Mouse (Mus musculus) cerebellum, postnatal 36 days (tissue): ENCODE data around the gene Myf5.

Experiments used
- DNase-seq, 2 experiments: peaks; one replicate each; pipeline ENCODE4 v3.0.0; 2021 to 2022; ENCODE audit warnings: mixed read lengths in 2 of 2

The Myf5 gene

DNA sequence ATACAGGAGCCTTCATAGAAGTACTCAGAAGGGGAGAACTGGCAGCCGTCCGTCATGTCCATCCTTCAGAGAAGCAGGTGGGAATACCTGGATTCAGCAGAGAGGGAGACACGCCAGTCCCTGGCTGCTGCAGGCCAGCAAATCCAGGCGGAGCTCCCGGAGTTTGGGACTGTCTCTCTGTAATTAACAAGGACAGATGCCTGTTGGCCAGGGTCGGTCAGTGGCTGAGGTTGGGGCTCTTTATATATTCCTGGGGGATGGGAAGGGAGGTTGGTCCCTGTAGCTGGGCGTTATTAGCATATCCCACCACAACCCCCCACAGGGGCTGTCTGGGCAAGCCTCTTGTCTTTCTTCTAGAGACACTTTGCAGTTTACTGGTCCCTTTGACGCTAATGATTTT lies at the start of gene Myf5:
TSS of gene Myf5 (minus strand) at position 265 of the 400 bp plus-strand sequence.
- no peak for DNase-seq

DNA sequence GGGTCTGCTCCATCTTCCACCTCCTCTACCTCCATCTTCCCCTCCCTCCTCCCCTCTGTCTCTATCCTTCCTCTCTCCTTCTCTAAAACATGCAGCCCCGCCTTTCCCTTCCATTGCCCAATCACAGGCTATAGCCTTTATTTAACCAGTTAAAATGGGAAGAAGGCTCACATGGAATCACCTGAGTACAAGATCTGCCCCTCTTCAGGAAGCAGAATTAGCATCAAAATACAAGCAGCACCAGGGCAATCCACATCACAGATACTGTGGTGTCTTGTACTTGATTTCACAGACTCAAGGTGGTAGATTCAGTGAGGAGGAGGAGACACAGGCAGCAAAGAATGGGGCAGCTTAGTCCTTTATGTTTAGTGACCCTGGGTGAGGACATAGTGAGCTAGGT lies 42.8 kb upstream of the Myf5 start:
- no peak for DNase-seq

DNA sequence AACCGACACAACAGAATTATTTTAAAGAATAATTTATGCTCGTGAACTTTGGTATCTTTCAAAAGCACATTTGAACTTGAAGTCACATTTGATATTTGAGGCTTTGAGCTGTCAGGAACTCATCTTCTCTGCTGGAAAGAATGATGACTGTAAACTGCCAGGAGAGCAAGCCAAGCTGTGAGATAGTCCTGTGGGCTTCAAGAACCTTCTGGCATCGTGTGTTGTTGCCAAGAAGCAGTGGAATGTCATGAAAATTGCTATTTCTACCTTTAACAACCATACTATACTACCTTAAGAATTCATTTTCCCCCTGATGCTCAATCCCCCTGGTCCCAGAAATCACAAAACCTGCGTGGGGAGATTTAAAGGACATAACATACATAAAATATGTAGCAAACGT lies 33.3 kb upstream of the Myf5 start:
- peak; percentile 2 to 17 for DNase-seq

DNA sequence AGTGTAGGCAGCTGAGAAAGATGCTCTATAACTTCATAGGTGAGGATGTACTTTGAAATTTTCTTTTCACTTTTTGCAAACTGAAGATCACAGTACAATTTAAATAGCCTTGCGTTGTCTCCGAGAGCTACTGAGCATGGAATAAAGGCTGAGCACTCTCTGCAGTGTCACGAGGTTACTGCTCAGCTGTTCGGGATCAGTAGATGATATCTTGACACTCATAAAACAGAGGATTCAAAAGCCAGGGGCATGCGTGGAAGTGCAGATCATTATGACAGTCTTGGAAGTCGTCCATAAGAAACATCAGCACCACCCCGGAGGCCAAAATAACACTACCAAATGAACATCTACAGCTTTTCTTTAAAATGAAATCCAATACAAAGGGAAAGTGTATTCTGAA lies 30.7 kb upstream of the Myf5 start:
- DNase-seq = no peak

DNA sequence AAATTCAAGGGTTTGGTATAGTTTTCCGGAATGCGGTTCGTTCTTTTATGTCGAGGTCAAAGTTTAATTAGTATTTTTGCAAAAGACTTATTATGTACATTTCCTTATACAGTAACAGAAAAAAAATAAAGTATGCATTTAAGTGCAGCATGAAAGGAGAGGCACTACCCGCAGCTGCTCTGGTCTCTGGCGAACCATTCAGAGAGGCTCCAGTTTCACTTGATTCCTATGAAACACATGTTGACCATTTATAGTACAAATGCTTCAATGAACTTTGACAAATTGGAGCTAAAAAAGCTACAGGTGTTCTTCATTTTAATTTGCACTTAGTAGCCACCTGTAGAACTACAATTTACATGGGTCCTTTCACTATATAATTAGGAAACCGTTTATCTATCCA lies 28.8 kb upstream of the Myf5 start:
- DNase-seq = no peak

DNA sequence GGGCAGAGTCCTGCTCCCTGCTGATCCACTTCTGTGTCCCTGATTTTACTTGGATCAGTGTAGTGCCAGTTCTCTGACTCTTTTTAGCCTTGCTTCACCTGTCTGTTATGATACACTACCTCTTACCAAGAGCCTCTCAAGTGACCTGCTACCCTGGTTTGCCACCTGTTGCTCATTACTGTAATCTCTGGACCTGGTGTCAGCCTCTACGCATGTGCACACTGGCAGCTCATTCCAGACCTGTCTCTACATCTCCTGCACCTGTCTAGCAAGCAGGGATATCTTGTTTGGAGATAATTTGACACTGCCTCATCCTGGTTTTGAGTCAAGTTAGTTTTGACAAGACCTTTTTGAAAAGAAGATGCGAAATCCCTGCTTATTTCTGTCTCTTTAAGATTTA lies 20.5 kb upstream of the Myf5 start:
- DNase-seq = no peak

DNA sequence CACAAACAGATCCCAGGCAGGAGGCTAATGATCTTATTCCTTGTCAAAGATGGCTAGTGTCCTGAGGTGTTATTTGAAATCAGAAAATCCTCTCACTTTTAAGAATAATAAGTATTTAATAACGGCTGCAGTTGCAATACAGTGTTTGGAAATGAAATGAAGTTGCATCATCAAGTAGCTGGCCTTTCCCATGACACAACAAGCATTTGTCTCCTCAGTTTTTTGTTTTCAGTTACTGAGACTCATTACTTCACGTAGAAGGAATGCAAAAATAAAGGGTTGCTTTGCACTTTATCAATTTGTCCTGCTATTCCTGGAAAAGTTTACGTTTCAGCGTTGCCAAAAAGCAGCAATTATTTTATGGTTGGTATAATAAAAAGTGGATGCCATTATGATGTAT lies 17.5 kb upstream of the Myf5 start:
- DNase-seq = no peak

DNA sequence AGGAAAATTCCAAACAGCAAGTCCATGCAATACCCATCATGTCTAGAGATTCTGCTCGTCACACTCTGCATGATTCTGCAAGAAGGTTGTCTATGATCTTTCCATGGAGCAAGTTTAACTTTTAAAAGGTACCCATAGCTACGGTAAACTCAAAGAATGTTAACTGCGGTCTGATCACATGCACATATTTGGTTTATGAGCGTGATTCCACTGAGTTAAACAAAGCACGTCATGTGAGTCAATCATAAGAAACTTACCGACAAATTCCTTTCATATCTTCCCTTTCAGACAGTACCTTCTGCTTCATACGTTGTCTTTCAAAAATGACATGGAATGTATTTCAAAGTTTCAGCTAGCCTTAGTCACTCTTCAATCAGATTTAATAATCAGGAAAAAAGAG lies 16.3 kb upstream of the Myf5 start:
- no peak for DNase-seq

DNA sequence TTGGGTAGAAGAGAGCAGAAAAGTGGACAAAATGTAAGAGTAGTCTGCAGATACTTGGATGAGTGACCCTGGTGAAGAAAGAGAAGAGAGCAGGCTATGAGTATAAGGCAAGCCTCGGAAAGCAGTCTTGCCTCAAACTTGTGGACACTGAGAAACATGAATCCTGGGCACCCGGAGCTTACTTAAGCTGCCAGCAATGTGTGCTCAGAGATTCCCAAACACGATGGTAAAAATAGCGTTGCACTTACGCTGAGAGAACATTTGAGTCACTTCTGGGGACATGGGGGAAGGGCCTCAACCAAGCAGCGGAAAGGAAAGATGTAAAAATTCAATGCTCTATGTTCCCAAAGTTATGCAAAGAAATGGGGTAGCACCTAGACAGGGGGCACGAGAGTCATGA lies 13.7 kb upstream of the Myf5 start:
- DNase-seq = no peak

DNA sequence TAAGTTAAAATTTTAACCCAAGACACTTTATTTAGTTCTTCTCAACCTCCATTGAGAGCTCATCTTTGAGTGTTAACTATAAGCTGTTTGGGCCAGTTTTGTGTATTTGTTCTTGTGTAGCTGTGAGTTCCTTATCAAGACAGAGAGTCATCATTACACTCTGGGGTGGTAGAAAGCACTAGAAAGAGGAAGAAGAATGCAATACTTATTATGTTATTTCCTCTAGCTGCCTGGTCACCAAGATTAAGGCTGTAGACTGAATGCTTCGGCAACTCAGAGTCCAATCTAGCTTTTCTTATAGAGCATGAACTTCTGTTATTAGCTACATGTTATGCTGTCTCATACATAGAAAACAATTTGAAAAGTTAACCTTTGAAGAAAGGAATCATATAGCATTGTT lies 10.5 kb upstream of the Myf5 start:
- no peak for DNase-seq

DNA sequence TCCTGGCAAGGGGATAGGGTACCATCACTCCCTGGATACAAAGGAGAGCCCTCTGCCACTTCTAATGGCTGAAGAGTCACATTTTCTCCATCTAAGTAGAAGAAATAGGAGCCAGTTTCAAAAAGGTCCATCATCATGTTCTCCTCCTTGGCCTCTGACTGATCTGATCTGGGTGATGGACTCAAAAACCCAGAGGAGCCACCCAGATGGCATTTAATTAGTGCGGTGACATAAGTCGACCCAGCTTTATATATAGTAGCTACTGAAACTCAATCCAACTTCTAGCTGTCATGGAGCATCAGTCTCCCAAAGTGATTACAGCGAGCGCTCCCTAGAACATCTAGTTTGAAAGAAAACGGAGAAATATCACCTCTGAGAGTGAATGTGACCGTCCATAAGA lies 8.6 kb upstream of the Myf5 start, which contains the start of gene Myf6:
TSS of gene Myf6 (minus strand) at position 170 of the 400 bp plus-strand sequence.
- no peak for DNase-seq

DNA sequence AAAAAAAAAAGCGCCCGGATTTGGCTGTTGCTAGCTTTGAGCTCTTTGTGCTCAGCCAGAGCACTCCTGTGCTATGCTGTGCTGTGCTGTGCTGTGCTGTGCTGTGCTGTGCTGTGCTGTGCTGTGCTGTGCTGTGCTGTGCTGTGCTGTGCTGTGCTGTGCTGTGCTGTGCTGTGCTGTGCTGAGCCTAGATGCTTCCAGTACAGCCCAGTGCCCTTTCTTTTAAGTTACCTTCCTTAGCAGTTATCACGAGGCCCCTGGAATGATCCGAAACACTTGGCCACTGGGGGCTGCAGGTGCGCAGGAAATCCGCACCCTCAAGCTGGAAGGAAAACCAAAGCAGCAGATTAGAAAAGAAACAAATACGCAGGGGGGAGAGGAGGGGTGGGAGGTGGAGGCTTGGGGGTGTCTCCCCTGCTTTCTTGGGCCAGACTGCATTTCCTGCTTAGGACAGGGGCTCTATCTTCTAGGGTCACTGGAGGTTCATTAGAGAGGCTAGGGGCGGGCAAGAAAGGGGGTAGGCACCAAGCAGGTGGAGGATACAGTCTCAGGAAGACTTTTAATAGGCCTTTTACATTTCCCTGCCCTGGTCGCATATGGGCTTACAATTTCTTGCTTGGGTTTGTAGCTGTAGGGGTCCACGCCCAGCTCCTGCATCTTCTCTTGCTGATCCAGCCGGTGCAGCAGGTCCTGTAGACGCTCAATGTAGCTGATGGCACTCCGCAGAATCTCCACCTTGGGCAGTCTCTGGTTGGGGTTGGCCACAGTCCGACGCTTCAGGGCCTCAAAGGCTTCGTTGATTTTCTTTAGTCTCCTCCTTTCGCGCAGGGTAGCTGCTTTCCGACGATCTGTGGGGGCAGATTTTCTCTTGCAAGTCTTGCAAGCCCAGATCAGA lies 7.9 kb upstream of the Myf5 start:
- no peak for DNase-seq

DNA sequence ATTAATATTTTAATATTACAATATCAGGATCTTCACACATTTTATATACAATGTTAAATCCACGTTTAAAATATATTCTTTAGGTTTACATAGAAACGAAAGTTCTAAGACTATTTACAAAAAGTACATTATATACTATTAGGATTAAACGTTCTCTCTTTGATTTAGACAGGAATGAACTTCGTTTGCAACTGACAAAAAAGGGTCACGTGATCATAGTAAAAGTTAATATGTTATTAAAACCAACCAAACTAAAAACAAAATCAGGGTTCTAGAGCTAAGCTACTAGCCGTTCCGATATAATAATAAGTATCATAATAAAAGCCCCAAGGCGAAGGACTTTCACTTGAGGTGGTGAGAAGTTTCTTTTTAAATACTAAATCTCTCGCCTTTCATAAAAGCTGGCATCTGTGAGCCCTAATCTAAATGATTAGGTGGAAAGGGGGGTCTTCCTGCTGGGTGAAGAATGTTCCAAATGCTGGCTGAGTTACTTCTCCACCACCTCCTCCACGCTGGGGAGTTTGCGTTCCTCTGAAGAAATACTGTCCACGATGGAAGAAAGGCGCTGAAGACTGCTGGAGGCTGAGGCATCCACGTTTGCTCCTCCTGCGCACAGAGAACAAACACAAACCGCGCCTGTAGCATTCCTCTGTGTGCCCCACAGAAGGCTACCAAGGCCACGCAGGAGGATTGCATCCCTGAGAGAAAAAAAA lies 7.1 kb upstream of the Myf5 start:
- DNase-seq = no peak

DNA sequence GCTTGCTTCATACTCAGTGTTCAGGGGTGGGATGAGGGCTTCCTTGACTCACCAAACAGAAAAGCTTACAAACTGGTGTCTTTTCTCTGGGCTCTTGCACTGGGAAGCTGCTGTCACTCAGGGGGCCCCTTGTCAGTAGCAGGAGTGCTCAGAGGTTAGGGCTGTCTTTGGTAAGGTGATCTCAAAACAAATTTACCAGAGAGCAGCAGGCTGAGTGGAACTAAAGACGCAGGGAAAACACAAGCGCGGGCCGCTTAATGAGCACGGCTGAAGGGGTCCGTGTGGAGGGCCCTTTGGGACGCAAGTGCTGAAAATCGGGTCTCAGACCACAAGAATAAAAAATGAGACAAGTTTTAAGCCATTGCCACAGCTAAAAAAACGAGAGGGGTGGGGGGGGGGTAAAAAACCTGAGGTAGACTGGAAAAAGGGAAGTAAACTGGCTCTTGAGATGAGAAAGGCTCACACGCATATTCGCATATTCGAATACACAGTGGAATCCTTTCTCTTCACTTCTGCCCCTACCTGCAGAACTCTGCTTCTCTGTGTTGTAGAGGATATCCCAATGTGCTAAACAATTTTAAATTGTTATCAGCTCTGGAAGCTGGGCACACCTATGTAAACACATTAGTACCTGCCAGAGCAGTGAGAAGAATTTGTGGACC lies 2.9 kb upstream of the Myf5 start:
- DNase-seq = no peak

DNA sequence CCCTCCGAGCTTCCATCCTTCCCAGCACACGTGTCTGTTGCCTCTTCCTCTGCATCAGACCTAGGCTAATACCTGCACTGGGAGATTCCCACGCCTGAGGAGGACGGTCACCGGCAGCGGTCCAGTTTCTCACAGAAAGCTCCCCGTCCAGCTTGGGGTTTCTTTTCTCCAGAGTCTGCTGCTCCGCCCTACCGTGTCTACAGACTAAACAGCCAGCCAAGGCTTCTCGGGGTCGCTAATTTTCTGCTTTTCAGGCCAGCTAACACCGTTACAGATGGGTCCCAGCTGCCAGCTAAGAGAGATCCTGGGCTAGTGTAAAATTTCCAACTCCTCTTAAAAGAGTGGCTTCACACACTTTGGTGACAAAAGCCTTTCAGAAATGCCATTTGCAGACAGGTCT lies 836 bp upstream of the Myf5 start:
- DNase-seq = no peak

DNA sequence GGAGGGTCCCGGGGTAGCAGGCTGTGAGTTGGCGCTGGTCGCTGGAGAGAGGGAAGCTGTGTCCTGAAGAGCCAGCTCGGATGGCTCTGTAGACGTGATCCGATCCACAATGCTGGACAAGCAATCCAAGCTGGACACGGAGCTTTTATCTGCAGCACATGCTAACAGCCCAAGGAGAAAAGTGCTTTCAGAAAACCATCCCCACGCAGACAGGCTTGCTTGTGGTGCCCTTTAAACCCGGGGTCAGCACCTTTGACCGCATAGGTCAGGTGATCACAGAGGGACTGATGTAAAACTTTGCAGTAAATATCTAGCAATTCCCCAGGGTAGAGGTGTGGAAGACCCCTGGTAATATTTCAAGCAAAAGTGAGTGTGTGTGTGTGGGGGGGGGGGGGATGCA lies 1.9 kb downstream of the Myf5 start:
- DNase-seq = no peak

DNA sequence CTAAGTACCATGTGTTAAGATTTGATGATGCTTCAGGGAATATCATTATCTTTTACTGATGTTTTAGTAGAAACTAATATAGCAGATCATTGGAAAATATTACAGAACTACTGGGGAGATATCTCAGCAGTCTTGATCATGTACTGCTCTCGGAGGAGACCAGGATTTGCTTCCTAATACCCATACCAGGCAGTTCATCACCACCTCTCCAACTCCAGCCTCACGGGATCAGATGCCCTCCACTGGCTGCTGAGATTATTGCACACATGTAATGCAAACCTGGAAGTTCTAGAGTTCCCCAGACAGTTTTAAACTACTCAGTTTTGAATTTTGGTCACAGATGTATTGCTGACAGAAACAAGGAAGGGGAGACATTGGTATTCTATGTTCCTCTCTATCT lies 12.4 kb downstream of the Myf5 start:
- no peak for DNase-seq

DNA sequence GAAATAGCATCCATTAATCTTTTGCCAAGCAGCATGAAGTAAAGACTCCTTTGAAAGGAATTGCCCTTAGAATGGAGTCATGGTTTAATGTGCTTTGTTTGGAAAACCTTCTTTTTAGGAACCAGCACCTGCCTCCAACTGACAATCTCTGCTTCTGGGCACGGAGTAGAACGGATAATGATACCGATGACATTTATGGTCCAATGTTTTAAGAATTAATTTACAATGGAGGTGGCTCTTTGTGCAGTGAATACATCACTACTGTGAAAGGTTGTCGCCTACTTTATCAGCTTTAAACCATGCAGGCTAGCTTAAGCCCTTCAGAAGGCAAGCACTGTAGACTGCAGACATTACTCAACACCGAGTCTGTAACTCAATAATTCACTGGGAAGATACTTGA lies 14.2 kb downstream of the Myf5 start:
- no peak for DNase-seq

DNA sequence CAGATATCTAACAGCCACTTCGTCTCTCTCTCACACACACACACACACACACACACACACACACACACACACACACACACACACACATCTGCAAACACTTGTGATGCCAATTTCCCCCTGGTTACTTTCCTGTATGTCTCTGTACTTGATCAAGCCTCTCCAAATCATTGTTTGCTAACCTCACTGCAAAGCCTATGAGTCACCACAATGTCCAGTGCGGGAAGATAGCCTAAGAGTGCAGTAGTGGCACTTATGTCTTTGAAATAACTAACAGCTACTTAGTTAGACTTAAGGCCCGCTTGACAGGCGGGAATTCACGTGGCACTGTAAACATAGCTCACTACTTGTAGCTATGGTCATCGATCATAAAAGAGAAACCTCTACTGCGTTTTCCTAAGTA lies 18.1 kb downstream of the Myf5 start:
- DNase-seq = no peak

DNA sequence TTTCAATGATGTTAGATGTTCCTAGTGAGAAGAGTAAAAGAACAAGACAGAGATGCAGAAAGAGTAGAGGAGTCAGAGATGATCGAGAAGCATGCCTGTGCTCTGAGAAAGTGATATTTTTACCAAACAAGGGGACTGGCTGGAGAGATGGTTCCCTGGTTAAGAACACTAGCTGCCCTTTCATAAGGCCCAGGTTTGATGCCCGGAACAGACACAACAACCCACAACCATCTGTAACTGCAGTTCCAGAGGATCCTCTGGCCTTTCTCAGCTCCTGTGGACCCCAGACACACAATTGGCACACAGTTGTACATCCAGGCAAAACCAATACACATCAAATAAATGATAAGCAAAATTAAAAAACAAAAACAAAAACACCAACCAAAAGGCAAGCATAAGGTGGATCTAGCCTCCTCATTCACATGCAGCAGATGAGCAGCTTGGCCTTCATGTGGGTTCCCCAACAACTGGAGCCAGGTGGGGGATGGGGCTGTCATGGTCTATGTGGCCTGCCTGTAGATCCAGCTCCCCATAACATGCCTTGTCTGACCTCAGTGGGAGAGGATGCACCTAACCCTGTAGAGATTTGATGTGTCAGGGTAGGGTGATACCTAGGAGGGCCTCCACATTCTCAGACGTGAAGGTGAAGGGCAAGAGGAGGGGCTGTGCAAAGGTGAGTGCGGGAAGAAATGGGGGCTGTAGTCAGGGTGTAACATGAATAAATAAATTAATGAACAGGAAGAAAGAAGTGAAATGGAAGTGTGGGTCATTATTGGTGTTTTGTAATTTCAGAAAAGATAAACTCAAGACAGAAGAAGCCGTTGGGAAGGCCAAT lies 36.2 kb downstream of the Myf5 start:
- DNase-seq = no peak

DNA sequence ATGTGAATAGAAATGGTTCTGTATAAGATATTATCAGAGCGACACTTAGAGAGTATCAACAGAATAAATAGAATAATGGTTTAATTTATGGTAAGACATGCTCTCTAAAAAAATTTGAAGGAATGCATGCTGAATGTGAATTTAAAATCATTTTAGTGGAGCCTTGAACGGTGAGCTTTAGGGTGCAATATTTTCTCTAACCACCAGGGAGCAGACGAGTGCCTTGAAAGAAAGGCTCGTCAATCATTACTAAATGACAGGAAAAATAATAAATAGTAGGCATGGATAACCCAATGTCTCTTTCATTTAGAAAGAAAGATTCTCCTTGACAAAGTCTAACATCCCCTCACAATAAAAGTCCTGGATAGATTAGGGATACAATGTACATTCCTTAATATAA lies 43.2 kb downstream of the Myf5 start:
- peak in 1 of 2 experiments; percentile 37 for DNase-seq

DNA sequence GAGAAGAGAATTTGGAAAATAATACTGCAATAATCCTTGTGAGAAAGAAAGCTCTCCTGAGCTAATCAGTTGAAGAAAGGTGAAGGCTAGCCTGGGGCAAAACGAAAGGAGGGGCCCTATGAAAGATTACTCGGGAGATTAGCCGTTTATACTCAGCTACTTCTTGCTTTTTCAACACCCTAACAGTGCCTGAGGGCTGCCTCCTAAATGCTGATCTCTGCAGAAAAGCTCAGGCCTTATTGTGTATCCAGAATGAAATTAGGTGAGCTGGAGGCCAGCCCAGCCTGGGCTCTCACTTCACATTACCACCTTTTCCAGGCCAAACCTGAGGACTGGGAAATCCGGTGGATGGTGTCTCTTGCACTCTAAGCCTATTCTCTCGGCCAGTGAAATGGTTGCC lies 49.0 kb downstream of the Myf5 start:
- DNase-seq = no peak
